Mouse (Mus musculus) liver, embryonic 14.5 days (tissue): ENCODE results near the gene Arl3.

Source experiments
- CTCF ChIP-seq: IDR thresholded peaks from 2 replicates; pipeline ENCODE4 v1.5.1; 2016; ENCODE audit warnings: antibody characterized with exemption, low read depth, control low read depth
- EP300 ChIP-seq: IDR thresholded peaks from 2 replicates; pipeline ENCODE4 v1.6.1; 2016; ENCODE audit warnings: antibody characterized with exemption, low read depth

DNA sequence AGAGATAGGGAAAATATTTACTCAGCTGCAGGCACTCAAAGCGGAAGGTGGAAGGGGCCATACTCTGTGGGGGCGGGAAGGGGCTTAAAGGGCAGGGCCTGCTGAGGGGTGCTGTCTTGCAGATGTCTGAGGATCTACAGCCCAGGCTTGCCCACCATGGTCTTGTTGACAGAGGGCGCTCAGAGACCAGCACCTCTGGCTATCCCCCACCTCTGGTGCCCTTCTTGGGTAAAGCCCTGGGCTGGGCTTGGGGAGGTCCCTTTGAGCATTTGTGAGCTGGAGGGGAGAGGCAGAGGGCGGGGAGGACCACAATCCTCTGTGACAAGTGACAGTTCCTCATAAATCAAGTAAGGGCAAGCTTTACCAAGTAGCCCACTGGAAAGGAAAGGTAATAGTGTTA lies 39.9 kb downstream of the Arl3 start:
- TF ChIP-seq CTCF: no peak
- no peak for TF ChIP-seq EP300
